Mouse (Mus musculus): ENCODE results near the gene Akap6.

The Akap6 gene

GRCm38 (mm10) chr12:52782902-52783441 is 83.8 kb downstream of the Akap6 start:
- peak; percentile 53 to 59 for DNase-seq

GRCm38 (mm10) chr12:52785217-52785616 is 86.0 kb downstream of the Akap6 start:
- no peak for DNase-seq

DNA sequence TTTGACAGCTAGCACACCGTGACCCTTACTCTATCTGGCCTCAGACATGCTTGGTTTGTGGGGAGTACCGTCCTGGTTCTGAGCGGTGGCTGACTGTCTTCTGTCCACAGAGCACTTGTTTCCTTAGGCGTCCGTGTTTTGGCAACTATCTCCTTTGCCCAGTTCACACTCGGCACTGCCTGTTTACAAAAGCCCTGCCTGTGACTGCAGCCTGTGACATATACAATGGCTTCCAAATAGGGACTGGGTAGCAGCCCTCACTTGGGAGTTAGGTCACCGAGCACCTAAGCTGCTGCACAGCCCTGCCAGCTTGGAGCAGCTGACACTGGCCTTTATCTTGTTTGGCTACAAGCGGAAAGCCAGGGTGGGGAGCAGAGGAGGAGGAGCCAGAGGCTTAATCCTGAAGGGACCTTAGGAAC is 91.2 kb downstream of the Akap6 start:
- peak; percentile 61 to 66 for DNase-seq

DNA sequence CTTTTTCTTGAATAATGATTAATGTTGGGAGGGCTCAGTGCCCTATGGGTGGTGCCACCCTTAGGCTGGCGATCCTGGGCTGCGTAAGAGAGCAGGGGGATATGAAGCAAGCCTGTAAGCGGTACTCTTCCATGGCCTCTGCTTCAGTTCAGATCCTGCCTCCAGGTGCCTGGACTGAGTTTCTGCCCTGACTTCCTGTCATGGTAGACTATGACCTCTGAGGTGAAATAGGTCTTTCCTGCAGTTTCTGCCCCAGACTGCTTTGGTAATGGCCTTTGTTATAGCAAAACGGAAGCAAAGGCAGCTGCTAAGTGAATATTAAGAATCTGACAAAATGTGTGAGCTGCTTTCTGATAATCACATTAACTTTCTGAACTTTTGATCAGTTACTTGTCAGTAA is 94.9 kb downstream of the Akap6 start:
- no peak for DNase-seq

DNA sequence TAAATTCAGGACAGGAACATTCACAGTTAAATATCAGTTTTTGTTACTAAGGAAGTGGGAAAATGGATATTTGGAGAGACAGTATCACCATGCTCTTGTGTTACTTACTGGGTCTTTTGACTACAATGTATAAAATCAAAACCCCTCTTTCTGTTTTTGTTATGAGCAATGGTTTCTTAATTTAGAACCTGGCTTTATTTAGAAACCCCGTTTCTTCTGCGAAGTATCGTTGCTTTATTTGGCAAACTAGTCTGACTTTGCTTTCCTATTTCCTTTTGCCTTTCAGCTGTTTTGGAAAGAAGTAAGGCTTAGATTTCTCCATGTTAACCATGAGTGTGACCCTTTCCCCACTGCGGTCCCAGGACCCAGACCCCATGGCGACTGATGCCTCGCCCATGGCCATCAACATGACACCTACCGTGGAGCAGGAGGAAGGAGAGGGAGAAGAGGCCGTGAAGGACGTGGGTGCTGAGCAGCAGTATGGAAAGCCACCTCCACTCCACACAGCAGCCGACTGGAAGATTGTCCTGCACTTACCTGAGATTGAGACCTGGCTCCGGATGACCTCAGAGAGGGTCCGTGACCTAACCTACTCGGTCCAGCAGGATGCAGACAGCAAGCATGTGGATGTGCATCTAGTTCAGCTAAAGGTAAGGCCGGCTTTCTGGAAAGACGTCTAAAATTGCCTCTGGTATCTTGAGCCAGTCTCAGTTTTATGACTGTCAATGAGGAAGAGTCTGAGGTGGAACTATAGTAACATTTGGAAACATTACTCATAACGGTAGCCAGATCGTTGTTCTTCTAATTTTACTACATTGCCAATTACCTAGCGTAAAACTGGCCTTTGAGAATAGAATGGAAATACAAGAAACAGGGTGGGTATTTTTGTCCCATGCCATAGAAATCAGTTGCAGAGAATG is 96.6 kb downstream of the Akap6 start:
- DNase-seq = no peak

DNA sequence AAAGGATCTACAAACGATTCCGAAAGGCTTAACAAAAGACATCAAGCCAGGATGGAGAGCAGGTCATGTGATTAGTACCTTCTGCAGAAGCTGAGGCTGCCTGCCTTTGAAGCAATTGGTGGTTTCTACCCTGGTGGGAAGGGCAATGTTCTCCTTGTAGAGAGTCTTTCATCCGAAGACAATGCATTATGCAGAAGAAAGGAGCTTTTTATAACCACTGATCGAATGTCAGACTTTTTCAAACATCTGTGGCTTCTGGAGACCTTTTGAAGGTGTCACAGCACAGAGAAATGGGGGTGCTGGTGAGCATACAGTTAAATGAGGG is 97.2 kb downstream of the Akap6 start:
- DNase-seq = no peak

- DNase-seq = no peak
These were observed 100.5 kb downstream of the Akap6 start for GRCm38 (mm10) chr12:52799717-52800116.

- no peak for DNase-seq
These were observed 107.1 kb downstream of the Akap6 start for GRCm38 (mm10) chr12:52806273-52806672.

DNA sequence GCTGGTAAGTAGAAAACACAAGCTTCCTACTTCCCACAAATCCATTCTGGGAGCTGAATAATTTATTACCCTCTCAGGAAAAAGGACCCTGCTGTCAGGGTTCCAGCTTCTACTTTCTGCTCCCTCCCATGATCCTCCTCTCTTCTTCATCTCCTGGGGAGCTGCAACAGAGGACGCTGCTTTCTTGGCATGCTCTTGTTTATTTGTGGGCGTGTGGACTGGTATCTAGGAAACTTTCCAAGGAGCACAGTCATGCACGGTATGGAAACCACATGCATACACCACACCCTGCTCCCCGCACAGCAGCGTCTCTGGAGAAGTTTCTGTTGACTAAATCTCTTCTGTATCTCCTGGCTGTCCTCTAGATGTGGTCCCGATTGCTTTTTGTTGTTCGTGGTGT is 119.4 kb downstream of the Akap6 start:
- no peak for DNase-seq

GRCm38 (mm10) chr12:52824774-52825173 is 125.6 kb downstream of the Akap6 start:
- DNase-seq = no peak

- DNase-seq = no peak
These were observed 130.0 kb downstream of the Akap6 start for GRCm38 (mm10) chr12:52828944-52829736.

GRCm38 (mm10) chr12:52831782-52832181 is 132.6 kb downstream of the Akap6 start:
- no peak for DNase-seq

DNA sequence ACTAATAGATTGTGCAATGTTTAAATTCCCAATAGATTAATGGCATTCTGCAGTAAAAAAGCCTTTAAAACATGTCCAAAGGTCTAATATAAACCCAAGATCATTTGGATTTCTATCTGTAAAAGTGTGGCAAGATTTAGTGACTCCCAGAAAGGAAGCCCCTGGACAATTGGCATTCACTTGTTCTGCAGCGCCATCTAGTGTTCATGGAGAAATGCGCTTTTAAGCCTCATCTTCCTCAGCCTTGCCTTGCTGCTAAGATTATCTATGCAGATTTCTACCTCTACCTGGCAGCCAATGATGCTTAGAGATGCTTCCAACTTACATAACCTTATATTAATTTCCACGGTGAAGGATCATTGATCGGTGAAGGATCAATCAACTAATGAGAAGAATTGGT is 133.0 kb downstream of the Akap6 start:
- peak; percentile 62 to 78 for DNase-seq

GRCm38 (mm10) chr12:52833141-52833540 is 134.0 kb downstream of the Akap6 start:
- no peak for DNase-seq

DNA sequence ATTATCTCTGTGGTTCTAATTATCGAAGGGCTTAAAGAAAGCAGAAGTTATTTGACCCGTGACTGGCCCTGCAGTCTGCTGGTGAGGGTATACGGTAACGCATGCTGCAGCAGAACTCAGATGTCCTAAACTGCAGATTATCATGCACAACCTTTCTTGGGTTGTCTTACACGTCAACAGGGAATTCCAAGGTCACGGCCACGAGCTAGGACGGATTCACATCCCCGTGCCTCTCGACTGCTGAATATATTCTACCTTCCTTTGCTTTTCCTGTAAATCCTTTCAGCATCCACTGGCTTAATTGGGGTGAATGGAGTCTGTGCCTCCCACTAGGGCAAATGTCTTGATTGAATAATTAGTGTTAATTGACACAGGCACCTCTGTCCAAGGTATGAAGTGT is 134.9 kb downstream of the Akap6 start:
- no peak for DNase-seq

- no peak for DNase-seq
These were observed 135.6 kb downstream of the Akap6 start for GRCm38 (mm10) chr12:52834781-52835279.

- no peak for DNase-seq
These were observed 136.1 kb downstream of the Akap6 start for GRCm38 (mm10) chr12:52835291-52835742.

DNA sequence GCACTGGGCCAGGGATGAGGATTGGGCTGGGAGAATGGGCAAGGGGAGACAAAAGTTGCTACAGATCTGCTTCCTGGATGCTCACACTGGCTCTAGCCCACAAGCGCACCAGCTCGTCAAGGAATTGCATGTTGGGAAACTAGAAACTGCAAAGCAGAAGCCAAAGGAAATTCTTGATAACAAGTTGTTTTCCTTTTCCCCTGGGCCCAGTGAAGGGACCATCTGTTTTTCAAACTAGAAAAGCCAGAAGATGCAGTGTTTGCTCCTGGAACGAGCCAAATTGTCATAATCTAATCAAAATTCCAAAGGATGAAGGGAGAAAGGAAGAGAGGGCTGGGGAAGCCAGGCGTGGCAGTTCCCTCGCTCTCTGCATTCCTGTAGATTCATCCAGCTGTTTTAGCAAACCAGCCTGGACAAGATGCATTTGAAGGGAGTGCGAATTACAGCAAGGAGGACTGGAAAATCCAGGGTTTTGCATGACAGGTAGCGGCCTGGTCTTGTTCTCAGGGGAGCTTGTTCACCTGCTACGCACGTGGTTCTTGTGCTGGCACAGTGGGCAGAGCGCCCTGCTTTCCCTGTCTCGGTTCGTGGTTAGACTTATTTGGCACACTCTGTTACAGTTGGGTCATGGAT is 136.8 kb downstream of the Akap6 start:
- DNase-seq = peak in 1 of 2 experiments; percentile 14

DNA sequence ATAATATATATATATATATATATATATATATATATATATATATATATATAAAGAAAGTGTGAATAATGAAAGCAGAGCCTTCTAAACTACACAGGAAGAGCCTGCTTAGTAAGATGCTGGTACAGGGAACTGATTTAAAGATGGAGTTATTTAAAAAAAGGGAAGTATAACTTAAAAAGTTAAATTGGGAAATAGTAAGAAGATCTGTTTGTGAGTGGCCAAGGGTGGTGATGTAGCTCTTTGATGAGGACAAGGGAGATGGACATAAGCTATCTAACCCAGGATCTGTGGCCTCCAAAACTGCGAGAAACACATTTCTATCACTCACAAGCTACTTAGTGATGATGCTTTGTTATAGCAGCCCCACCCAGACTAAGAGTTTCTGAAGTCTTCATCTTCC is 146.8 kb downstream of the Akap6 start:
- DNase-seq = no peak

DNA sequence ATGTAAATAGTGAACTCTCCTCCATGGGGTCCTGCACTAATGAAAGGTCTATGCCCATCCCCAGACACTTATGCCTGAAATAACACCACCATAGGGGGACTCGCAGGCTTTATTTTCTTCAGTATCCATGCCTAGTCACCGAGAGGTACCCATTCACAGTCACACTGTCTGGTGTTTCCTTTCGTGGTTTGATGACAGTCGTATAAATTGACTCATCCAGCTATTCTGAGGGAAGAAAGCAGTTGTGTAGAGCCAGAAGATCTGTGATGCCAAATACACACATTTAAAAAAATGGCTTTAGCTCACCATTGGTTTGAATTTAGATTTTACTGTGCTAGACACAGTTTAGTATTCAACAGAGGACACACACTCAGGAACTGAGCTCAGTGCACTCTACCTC is 147.8 kb downstream of the Akap6 start:
- no peak for DNase-seq

- DNase-seq = peak in 1 of 2 experiments; percentile 10
These were observed 148.8 kb downstream of the Akap6 start for GRCm38 (mm10) chr12:52847830-52848518.

DNA sequence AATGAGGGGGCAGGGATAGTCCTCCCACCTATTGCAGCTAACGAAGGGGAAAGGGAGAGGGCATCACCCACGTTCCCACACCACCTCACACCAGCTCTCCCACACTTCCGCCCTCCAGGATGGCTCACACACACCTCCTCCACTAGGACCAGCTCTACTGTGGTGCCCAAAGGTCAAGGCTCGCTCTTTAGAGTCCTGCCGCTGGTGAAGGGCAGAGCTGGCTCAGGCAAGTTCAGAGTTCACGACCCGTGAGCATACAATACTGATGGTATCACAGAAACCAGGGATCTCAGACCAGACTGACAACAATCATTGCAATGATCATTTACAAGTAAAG is 149.3 kb downstream of the Akap6 start:
- DNase-seq = no peak

Data from cerebellum, postnatal 36 days (tissue).